Mouse (Mus musculus): ENCODE measurements at regions not wholly inside any gene's neighbourhood (a gene's known extent, or its start where the extent isn't known, plus 50 kb on each side); places are given as distances from the start of the nearest gene placed in this dataset.

DNA sequence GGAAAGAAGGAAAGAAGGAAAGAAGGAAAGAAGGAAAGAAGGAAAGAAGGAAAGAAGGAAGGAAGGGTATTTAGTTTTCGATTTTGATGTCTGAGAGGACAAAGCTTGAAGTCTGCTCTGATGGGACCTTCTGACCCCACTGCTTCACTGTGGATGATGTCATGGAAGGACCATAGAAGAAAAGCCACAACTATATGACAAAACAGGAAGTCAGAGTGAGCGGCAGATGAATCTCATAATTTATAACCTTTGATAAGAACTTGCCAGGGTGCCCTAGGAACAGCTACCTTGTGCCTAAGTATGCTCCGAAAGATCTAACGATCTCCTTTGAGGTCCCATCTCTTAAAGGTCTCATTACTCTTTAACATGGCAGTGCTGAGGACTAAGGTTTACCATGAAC is 253.4 kb downstream of the Kcnrg start:
- TF ChIP-seq CTCF (IDR thresholded peaks at IDR 0.05; ENCODE audit: extremely low read depth, insufficient read length, insufficient replicate concordance, low read depth, low read length) = no peak
- no peak for TF ChIP-seq POLR2A (IDR thresholded peaks at IDR 0.05; ENCODE audit: low read depth, low read length)

Data from small intestine, adult 2 months (tissue).